ENCODE assay signal across 39 mouse cellular contexts in the genomic region with DNA sequence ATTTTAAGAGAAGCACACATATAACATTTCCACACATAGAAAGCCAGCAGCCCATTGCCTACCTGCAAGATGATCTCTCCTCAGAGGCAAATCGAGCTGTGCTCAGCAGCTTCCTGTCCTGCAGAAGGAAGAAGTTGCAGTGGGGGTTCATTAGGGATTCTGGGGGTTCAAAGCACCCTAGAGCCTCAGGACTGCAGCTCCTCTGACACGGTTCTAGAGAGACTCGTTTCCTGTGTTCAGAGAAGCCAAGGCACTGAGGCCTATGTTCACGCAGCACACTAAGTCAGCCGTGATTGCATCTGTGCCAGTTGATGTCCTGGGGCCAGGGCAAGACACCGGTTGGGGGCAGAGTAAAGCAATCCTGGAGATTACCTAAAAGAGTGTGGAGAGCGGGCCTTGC. TPM values are rescaled to one million over a fixed set of nuclear protein-coding genes. Genes with fewer than 3 reads are reported as not detected.
"Had no signal": no experiment of that assay in that cellular context is flagged by ENCODE, and none has a peak within 500 bp of the region (broad histone marks: within the 10 kb centered on the region; RNA-seq: fewer than 3 reads in every experiment).

No protein-coding gene starts in this region.

- DNase-seq: gastrocnemius, postnatal 14 days; gastrocnemius, postnatal 36 days; heart, adult 18-20 months; heart, postnatal 10 days; kidney, adult 11 months; kidney, adult 2 months; kidney, adult 9 months; kidney, postnatal 14 days; kidney, postnatal 36 days; left cerebral cortex, postnatal 4 days had no signal

- H3K4me3 ChIP-seq: heart, embryonic 10.5 days; heart, embryonic 12.5 days; hindbrain, embryonic 13.5 days; hindbrain, embryonic 15.5 days; kidney, embryonic 15.5 days; limb, embryonic 13.5 days; limb, embryonic 15.5 days; liver, embryonic 12.5 days had no signal

- H3K27ac ChIP-seq: heart, embryonic 10.5 days; hindbrain, embryonic 13.5 days; hindbrain, embryonic 15.5 days; hindbrain, postnatal 0 days; kidney, embryonic 15.5 days; kidney, postnatal 0 days; limb, embryonic 13.5 days; limb, embryonic 15.5 days; liver, embryonic 12.5 days; liver, embryonic 14.5 days had no signal

RNA-seq across cellular contexts. Expression of gene Hapln2, which starts 0.6 kb away (rescaled TPM):
- total RNA-seq: gastrocnemius, adult 18-20 months; heart, adult 18-20 months; heart, adult 8-10 months; heart, postnatal 10 days; heart, postnatal 25 days; hematopoietic stem cell, adult 5-6 weeks; liver, adult 2 months had no signal
- polyA plus RNA-seq: gonadal fat pad, adult 2 months; hindbrain, embryonic 11.5 days; intestine, embryonic 14.5 days; intestine, embryonic 16.5 days; kidney, adult 2 months; large intestine, adult 2 months; limb, embryonic 15.5 days; liver, adult 2 months; liver, embryonic 12.5 days; liver, embryonic 14.5 days had no signal

RNA-seq across cellular contexts. Expression of gene Bcan, which starts 26.8 kb away (rescaled TPM):
- total RNA-seq: gastrocnemius, adult 18-20 months; hematopoietic stem cell, adult 5-6 weeks; liver, adult 2 months had no signal
- polyA plus RNA-seq: kidney, postnatal 0 days; limb, embryonic 11.5 days; liver, adult 2 months; liver, embryonic 12.5 days; liver, embryonic 14.5 days had no signal

RNA-seq across cellular contexts. Expression of gene Ttc24, which starts 51.3 kb away (rescaled TPM):
- total RNA-seq: gastrocnemius, adult 18-20 months; gastrocnemius, adult 8-10 months; gastrocnemius, postnatal 14 days; gastrocnemius, postnatal 36 days; heart, adult 18-20 months; heart, adult 8-10 months; heart, postnatal 10 days; heart, postnatal 25 days; hematopoietic stem cell, adult 5-6 weeks; hindbrain, postnatal 0 days; layer of hippocampus, adult 18-20 months; layer of hippocampus, postnatal 10 days; layer of hippocampus, postnatal 36 days; left cerebral cortex, adult 18-20 months; left cerebral cortex, postnatal 14 days; left cerebral cortex, postnatal 4 days; liver, adult 2 months had no signal
- polyA plus RNA-seq: heart, embryonic 12.5 days; heart, embryonic 14.5 days; hindbrain, embryonic 11.5 days; hindbrain, embryonic 13.5 days; hindbrain, embryonic 15.5 days; hindbrain, postnatal 0 days; intestine, embryonic 14.5 days; intestine, embryonic 16.5 days; kidney, adult 2 months; kidney, embryonic 15.5 days; kidney, postnatal 0 days; large intestine, adult 2 months; limb, embryonic 11.5 days; limb, embryonic 13.5 days; limb, embryonic 15.5 days; liver, adult 2 months; liver, embryonic 12.5 days; liver, embryonic 14.5 days had no signal
